Mouse (Mus musculus): Measurements from ENCODE around the gene Ap3d1.

The Ap3d1 gene

DNA sequence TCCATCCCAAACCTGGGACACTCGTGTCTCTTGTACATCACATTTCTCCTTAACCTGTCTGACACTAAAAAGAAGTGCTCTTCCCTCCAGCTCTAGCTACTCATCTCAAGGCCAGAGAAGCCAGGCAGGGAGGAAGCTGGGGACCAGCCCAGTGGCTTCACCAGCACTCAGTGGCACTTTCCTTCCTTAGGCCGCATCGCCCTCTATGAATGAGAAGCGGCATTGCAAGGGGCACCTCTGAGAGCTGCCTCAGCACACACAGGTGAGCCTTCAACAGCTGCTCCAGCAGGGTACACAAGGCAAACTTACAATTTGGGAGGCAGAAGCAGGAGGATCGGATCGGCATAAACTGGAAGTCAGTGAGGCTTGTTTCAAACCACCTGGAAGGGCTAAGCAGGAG lies 57.9 kb downstream of the Ap3d1 start:
- peak; percentile 72 for DNase-seq (ENCODE audit: low read depth, low spot score)

DNA sequence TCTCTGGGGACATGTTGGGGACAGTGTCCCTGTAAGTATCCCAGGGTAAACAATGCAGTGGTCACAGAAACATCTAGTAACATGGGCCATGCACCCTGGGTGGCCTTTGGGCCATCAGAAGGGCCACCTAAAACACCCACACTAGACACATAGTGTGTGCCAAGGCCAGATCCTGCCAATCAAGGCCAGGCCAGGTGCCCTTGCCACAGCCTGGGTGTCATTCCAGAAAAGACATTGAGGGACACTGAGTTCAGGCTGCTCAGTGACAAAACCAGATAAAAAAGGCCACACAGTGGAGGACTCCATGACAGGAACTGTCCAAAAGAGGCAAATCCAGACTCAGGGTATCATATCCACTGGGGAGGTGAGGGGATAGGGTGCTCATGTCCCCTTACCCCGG lies 58.4 kb downstream of the Ap3d1 start:
- DNase-seq (ENCODE audit: low read depth, low spot score): no peak

- no peak for DNase-seq (ENCODE audit: low read depth, low spot score)
Measured at GRCm38 (mm10) chr10:80682003-80682402, 60.1 kb downstream of the Ap3d1 start.

DNA sequence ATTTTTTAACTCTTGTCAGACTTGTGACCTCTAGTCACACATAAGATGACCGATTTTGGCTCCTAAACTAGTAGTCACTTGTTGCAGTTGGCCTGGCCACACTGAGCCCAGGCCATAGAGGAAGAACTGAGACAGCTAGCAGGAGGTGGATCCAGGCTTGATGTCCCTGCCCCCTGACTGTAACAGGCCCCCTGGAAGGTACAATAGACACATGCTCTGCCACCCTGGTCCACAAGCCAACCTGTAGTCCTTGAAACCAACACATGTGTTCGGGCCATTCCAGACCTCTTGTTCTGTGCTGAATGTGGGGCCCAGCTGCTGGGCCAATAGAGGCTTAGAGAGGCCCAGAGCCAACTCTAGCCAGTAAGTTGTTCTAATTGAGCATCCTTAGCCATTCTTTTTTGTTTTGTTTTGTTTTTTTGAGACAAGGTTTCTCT lies 61.8 kb downstream of the Ap3d1 start:
- DNase-seq (ENCODE audit: low read depth, low spot score): no peak

GRCm38 (mm10) chr10:80679556-80680259 lies 62.4 kb downstream of the Ap3d1 start:
- DNase-seq (ENCODE audit: low read depth, low spot score): no peak

DNA sequence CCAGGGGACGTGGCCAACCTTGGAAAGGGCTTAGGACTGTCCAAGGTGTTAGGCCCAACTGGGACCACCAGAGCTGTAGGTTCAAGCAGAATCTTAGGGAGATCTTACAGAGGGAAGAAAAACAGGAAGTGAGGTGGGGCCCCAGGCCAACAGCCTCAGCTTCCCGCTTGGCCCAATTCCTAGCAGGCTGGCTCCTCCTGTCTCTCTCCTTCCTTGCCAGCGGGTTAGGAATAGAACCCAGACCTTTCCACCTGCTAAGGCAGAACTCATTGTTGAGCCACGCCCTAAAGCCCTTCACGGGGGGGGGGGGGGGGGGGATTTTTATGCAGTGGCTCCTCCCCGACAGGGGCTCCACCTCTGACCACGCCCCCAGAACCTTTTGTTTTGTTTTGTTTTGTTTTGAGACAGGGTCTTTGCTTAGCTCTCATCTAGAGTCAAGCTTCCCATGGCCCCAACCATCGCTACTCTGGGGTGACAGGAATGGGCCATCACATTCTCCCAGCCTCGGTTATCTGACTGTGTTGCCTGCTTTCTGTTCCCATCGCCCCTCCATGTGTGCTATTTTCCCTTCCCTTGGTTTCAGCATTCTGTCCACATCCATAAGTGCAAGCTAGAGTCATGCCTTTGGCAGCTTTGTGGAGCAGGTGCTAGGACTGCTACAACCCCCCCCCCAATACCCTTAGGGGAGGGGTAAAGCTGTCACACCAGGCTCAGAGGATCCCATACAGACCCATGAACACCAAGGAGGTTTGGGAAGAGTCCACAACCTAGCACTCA lies 63.3 kb downstream of the Ap3d1 start:
- DNase-seq (ENCODE audit: low read depth, low spot score): peak; percentile 70

DNA sequence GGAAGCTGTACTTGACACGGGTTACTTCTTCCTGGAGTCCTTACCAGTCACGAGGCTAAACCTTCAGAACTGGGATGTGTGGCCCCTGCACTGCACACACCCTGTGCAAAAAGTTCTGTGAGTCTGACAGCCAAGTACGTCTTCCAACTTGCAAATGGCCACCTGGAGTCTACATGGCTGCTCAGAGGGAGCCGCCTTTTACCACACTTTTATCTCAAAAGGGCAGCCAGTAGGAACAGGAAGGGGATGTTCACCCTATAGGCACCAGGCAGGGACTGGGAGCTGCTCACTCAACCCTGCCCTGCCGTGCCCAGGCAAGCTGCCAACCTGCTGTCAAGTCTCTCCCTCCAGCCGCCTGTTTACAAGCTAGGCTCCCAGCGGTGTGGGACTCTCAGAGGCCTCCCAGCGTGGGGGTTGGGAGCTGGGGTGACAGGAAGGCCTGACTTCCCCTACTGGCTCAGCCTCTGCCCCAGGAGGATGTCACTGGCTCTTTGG lies 64.1 kb downstream of the Ap3d1 start, which contains the start of gene Mknk2:
Gene Mknk2, minus strand, starts transcription at position 171 of the 495 bp plus-strand sequence.
- DNase-seq (ENCODE audit: low read depth, low spot score): peak; percentile 17

GRCm38 (mm10) chr10:80677128-80677875 lies 64.8 kb downstream of the Ap3d1 start:
- no peak for DNase-seq (ENCODE audit: low read depth, low spot score)

GRCm38 (mm10) chr10:80676198-80676928 lies 65.7 kb downstream of the Ap3d1 start:
- DNase-seq (ENCODE audit: low read depth, low spot score): peak; percentile 100

DNA sequence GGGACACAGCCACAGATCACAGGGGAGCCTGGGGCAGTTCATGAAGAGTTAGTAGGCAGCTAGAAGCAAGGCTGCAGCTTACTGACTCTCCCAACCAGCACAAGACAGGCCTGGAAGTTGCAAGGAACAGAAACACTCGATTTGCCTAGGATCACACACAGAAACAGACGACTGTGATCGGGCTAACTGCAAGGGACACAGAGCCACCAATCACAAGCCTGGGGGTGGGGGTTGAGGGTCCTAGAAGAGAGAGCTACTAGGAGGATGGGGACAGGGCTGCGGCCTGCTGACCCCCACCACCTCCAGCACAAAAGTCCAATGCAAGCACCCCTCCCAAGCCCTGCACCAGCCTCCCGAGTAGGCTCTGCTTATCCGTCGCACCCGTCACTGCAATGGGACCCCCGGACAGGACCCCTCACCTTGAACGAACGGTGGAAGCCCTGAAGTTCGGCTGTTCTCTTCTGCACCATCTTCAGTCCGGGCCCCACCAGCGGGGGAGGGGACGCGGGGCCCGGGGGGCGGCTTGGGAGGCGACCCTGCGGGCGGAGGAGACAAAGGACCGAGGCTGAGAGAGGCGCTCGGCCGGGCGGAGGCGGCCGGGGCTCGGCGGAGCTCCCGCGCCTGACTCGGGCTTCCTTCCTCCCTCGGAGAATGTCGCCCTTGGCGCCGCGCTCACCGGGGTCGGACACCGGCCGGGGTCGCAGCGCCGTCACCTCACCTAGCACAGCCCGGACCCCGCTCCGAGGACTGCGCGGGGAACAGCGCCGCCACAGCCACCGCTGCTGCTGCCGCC lies 66.5 kb downstream of the Ap3d1 start:
- peak; percentile 18 for DNase-seq (ENCODE audit: low read depth, low spot score)

DNA sequence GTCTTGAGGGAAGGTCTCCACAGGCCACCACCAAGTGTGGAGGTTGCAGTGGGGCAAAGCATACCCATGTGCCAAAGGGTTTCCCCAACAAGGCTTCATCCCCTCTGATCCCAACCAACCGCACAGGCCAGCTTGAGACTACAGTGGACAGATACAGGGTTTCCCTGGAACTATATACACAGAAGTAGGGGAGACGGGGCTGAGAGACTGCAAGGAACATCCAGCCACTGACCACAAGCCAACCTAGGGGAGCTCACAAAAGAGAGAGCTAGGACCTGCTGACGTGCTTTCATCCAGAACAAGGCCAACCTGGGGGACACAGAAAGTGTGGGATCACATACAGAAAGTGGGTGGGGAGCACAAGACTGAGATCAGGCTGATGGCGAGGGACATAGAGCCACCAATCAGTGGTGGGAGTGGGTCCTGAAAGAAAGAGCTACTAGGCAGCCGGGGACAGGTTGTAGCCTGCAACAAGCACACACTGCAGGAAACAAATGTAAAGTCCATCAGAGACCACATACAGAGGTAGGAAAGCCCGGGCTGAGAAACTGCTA lies 67.1 kb downstream of the Ap3d1 start:
- no peak for DNase-seq (ENCODE audit: low read depth, low spot score)

GRCm38 (mm10) chr10:80674161-80674711 lies 67.8 kb downstream of the Ap3d1 start:
- no peak for DNase-seq (ENCODE audit: low read depth, low spot score)

GRCm38 (mm10) chr10:80673690-80674089 lies 68.4 kb downstream of the Ap3d1 start:
- no peak for DNase-seq (ENCODE audit: low read depth, low spot score)

GRCm38 (mm10) chr10:80671936-80672690 lies 70.0 kb downstream of the Ap3d1 start:
- DNase-seq (ENCODE audit: low read depth, low spot score): no peak

DNA sequence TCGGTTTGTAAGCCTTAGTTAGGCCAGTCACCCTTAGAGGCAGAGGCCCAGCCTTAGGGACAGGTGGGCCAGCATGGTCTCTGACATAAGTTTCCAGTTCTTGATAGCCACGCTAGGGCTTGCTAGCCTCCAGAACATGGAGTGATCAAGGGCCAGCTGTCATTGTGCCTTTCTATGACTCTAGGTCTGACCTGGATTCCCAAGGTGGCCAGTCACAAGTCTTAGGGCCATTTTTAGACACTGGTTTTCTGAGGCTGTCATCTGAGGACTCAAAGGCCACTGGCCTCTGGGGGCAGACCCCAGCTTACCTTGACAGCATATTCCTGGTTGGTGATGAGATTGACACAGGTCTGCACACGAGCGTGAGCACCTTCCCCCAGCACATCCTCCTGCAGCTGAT lies 70.8 kb downstream of the Ap3d1 start:
- DNase-seq (ENCODE audit: low read depth, low spot score): no peak

GRCm38 (mm10) chr10:80670531-80670930 lies 71.5 kb downstream of the Ap3d1 start:
- DNase-seq (ENCODE audit: low read depth, low spot score): no peak

DNA sequence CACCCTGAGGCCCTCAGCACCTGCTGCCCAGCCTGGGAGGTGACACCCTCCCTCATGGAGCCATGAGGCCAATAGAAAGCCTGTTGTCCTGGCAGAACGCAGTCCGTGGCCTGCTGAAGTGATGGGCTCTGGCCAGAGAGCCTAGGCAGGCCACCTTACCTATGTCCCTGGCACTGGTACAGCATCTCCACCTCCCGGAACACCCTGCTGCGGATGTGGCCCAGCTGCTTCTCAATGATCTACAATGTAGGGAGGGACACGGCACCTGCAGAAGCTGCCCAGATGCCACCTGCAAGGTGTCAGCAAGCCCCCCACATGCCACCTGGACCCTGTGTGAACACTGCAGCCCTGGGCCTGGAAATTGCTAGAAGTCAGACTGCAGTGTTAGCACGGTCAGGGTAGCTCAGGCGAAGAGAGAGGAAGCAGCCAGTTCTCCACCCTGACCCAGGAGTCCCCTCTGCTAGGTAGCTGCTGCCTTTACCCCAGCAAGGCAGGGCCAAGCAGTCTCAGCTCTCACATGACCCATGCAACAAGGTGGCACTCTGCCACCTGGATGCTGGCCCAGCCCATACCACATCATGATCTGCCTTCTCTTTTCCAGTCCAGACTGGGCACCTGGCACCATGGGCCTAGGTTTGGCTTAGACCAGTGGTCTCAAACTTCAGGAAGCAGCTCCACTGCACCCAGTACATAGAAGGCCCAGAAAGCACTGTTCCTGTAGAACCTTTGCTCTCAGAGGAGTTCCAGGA lies 72.2 kb downstream of the Ap3d1 start:
- DNase-seq (ENCODE audit: low read depth, low spot score): no peak

GRCm38 (mm10) chr10:80669018-80669417 lies 73.0 kb downstream of the Ap3d1 start:
- DNase-seq (ENCODE audit: low read depth, low spot score): no peak

Measured in R1 (cell line).